Mouse (Mus musculus) stomach, embryonic 15.5 days (tissue): ENCODE data around the gene Polr2a. TPM values are rescaled to one million over a fixed set of nuclear protein-coding genes. Genes with fewer than 3 reads are reported as not detected.
"Not testable (repeated sequence)": the region's sequence is repeated elsewhere in the genome, so short reads cannot be mapped to it uniquely, and the experiment has no call there.

ENCODE experiments used
- ATAC-seq: fragments of 200-750 bp; cut with Nextera tagmentation; 2 replicates; pipeline ENCODE4 v1.8.0; 2017; ENCODE audit warnings: low read depth, moderate number of reproducible peaks, moderate TSS enrichment; ENCODE audit not compliant: insufficient read depth, low FRiP score
- H3K27ac ChIP-seq: fragments of 300-500 bp; sonication (generic); 2 replicates; pipeline ENCODE4 v1.5.1; 2015; ENCODE audit warnings: mild to moderate bottlenecking, inconsistent platforms
- H3K27me3 ChIP-seq: fragments of 300-500 bp; sonication (generic); replicated peaks from 2 replicates; pipeline ENCODE4 v1.6.1; 2015; ENCODE audit warnings: inconsistent platforms
- H3K36me3 ChIP-seq: fragments of 300-500 bp; sonication (generic); 2 replicates; pipeline ENCODE4 v1.6.1; 2015; ENCODE audit warnings: inconsistent platforms
- H3K4me1 ChIP-seq: fragments of 300-500 bp; sonication (generic); 2 replicates; pipeline ENCODE4 v1.6.1; 2015; ENCODE audit warnings: inconsistent platforms
- H3K4me2 ChIP-seq: fragments of 300-500 bp; sonication (generic); 2 replicates; pipeline ENCODE4 v1.6.1; 2015; ENCODE audit warnings: mild to moderate bottlenecking, inconsistent platforms
- H3K4me3 ChIP-seq: fragments of 300-500 bp; sonication (generic); replicated peaks from 2 replicates; pipeline ENCODE4 v1.5.1; 2015; ENCODE audit warnings: inconsistent platforms
- H3K9ac ChIP-seq: fragments of 300-500 bp; sonication (generic); 2 replicates; pipeline ENCODE4 v1.6.1; 2015; ENCODE audit warnings: inconsistent platforms
- H3K9me3 ChIP-seq: fragments of 300-500 bp; sonication (generic); 2 replicates; pipeline ENCODE4 v1.6.1; 2016; ENCODE audit warnings: inconsistent platforms
- WGBS: fragments of 180-500 bp; shearing (Covaris S2); methylation state at CpG from one replicate; pipeline ENCODE4 v1.1.7; 2015; 5-methylcytosine and 5-hydroxymethylcytosine counted together
- polyA plus RNA-seq: library from polyadenylated mRNA; unstranded; fragments of >200 nt; fragmentation: Nextera tagmentation; extraction: Ambion mirVana; gene quantifications from 2 replicates; pipeline ENCODE4 v1.2.1, GENCODE M21; 2015

Polr2a gene
- polyA plus RNA-seq, 1 experiment from 2014 or later, result 21.0 TPM

DNA sequence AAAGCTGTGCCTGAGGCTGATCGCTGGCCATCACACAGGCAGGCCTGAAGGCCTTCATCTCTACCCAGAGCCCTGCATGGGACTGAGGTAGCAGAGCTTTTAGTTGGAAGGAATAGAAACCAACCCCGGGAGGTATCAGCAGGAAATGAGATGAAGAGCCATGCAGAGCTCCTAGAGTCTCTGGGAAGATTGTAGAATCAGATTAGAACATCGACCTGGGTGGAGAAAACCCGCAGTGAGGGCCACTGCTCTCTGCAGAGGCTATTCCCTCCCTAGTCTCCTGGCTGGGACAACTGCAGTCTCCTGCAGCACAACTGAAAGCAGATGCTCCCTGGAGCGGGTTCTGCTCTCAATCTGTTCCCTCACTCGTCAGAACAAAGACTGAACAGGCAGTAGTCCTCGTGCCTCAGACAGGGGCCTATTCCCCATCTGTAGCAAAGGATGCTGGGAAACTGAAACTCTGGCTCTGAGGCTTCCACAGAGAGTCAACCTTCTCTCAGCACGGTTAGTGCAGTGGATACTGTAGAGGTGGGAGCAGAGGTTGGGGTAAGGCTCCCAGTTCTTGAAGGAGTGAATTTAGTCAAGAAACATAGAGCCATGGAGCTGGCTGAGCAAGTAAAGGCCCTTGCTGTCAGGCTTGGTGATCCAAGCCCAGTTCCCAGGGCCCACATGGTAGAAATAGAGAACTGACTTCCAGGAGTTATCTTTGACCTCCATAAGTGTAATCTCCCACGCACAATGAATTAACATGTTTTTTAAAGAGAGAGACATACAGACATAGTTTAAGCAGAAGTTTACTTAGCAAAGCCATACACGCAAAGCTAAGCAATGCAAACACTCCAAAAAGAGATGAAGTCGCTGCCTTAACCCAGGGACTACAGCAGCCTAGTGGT lies 48.6 kb downstream of the Polr2a start:
- no peak for ATAC-seq
- Histone ChIP-seq H3K27me3 (no peaks in the 10 kb centered on the region), H3K4me2 (no peak overlapping the region), H3K9me3 (no peaks in the 10 kb centered on the region), H3K9ac (no peak overlapping the region; the same call in 1 of the 2 replicates), H3K4me3 (no peak overlapping the region), H3K27ac (no peak overlapping the region), H3K36me3 (no peaks in the 10 kb centered on the region), H3K4me1 (no peaks in the 10 kb centered on the region)
- WGBS, result 51% methylated on average over 11 of the region's 11 CpGs

- Histone ChIP-seq H3K27ac (no peak overlapping the region), H3K4me1 (no peaks in the 10 kb centered on the region), H3K4me2 (no peak overlapping the region), H3K27me3 (no peaks in the 10 kb centered on the region), H3K36me3 (no peaks in the 10 kb centered on the region), H3K9me3 (no peaks in the 10 kb centered on the region), H3K4me3 (no peak overlapping the region), H3K9ac (no peak overlapping the region)
- ATAC-seq, result no peak
- 76% methylated on average over 3 of the region's 3 CpGs for WGBS
Measured at GRCm38 (mm10) chr11:69708614-69709265, 49.7 kb downstream of the Polr2a start.

DNA sequence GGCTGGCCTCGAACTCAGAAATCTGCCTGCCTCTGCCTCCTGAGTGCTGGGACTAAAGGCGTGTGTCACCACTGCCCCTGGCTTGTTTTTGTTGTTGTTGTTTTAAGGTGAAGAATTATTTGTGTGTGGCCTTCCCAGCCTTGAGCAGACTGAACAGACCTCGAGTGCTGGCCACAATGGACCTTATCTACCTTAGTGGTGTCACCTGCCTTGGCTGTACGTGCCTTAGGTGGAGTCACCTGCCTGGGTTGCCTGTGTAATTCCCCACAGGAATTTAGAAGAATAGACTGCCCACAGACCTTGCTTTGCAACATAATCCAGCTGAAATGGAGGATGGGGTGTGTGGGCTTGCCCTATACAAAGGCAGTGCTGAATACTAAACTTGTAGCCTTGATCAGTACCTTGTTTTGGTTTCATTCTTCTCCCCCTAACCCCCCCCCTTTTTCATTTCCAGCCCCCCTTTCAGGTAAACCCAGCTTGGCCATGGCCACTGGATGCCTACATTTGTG lies 50.5 kb downstream of the Polr2a start:
- Histone ChIP-seq H3K4me2 (no peak overlapping the region), H3K9me3 (no peaks in the 10 kb centered on the region), H3K9ac (no peak overlapping the region), H3K4me1 (no peaks in the 10 kb centered on the region), H3K4me3 (no peak overlapping the region), H3K27me3 (no peaks in the 10 kb centered on the region), H3K36me3 (no peaks in the 10 kb centered on the region), H3K27ac (no peak overlapping the region)
- WGBS, result 74% methylated on average over 4 of the region's 4 CpGs
- ATAC-seq, result no peak

DNA sequence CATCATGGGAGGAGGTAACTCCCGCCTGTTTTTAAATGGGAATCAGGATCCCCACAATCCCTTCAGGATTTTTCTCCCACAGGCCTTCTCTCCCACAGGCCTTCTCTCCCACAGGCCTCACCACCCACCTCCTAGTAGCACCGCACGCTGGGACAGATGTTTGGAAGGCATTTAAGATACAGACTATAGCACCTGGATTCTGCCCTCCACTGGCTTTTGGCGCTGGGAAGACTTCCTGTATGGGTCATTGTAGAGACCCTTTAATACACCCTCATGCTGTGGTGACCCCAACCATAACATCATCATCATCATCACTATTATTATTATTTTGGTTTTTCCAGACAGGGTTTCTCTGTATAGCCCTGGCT lies 51.0 kb downstream of the Polr2a start:
- ATAC-seq, result no peak
- Histone ChIP-seq H3K36me3 (no peaks in the 10 kb centered on the region), H3K27me3 (no peaks in the 10 kb centered on the region), H3K27ac (no peak overlapping the region), H3K4me2 (no peak overlapping the region), H3K4me1 (no peaks in the 10 kb centered on the region), H3K9me3 (no peaks in the 10 kb centered on the region), H3K4me3 (no peak overlapping the region), H3K9ac (no peak overlapping the region)
- 86% methylated on average over 4 of the region's 4 CpGs for WGBS

DNA sequence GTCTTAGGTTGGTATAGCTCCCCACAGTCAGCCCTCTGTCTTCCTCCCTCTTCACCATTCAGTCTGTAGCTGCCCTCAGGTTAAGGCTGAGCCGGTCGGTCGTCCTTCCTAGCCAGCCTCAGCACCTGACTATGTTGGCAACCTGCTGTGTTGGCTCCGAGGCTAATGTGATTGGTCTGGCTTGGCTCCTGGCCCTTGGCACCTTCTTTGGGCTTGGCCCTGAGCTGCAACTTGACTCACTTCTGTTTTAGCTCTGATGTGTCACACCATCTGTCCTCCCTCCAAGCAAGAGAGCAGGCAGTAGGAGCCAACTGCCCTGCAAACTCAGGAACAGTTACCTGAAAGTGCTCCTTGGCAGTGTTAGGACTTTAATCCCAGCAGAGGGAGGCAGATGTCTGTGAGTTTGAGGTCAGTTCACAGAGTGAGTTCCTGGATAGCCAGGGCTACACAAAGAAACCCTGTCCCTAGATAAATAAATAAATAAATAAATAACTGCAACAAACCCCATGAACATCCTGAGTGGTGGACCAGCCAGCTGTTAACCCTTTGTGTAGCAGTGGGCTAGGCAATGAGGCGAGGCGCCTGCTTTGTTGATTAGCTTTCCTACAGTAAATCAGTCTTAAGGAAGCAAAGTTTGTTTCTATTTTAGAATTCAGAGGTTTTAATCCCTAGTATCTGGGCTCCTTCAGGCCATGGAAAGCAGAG lies 51.5 kb downstream of the Polr2a start:
- H3K4me1 ChIP-seq, result no peaks in the 10 kb centered on the region
- WGBS, result 50% methylated on average over 6 of the region's 6 CpGs
- no peaks in the 10 kb centered on the region for H3K9me3 ChIP-seq
- no peaks in the 10 kb centered on the region for H3K36me3 ChIP-seq
- H3K4me2 ChIP-seq, result no peak overlapping the region
- H3K9ac ChIP-seq, result no peak overlapping the region
- no peak overlapping the region for H3K4me3 ChIP-seq
- H3K27ac ChIP-seq, result no peak overlapping the region
- no peaks in the 10 kb centered on the region for H3K27me3 ChIP-seq
- ATAC-seq, result no peak

GRCm38 (mm10) chr11:69704613-69705010 lies 53.8 kb downstream of the Polr2a start:
- Histone ChIP-seq H3K4me1 (no peaks in the 10 kb centered on the region), H3K4me3 (no peak overlapping the region), H3K36me3 (no peaks in the 10 kb centered on the region), H3K9me3 (no peaks in the 10 kb centered on the region), H3K4me2 (no peak overlapping the region), H3K27ac (no peak overlapping the region), H3K27me3 (no peaks in the 10 kb centered on the region), H3K9ac (no peak overlapping the region)
- 21% methylated on average over 2 of the region's 2 CpGs for WGBS
- ATAC-seq, result no peak

DNA sequence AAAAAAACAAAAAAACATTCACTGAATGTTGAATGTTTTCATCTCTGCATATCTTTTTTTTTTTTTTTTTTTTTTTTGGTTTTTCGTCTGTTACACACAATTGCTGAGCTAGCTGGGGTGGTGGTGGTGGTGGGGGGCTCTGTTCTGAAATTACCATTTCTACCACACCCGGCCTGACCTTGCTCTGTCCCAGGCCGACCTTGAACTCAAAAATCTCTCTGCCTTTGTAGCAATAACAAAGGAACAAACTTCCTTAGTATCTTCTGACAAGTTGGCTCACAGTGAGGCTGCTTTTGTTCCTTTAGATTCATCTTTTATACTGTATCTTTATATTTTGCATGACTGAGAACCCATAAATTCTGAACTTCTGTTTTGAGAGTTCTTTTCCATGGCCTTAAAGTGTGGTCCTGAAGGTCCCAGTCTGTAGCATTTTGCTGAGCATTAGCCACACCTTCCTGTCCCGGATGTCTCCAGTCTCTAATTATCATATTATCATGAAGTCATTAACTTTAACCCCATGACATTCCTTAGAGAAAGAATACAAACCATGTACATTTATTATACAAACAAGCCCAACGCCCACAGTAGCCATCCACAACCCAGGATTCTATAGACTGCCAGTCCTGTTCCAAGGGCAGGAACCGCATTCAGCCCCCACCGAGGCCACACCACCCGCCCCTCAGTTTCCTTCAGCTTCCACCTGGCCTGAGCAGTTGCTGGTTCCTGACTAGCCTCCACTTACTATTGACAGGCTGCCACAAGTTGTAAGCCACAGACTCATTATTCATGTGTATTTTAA lies 54.4 kb downstream of the Polr2a start:
- no peak overlapping the region for H3K4me2 ChIP-seq
- 60% methylated on average over 8 of the region's 8 CpGs for WGBS
- H3K36me3 ChIP-seq, result no peaks in the 10 kb centered on the region
- no peak for ATAC-seq
- no peaks in the 10 kb centered on the region for H3K9me3 ChIP-seq
- no peak overlapping the region for H3K4me3 ChIP-seq
- no peak overlapping the region for H3K9ac ChIP-seq
- H3K4me1 ChIP-seq, result no peaks in the 10 kb centered on the region
- H3K27ac ChIP-seq, result no peak overlapping the region
- H3K27me3 ChIP-seq, result no peaks in the 10 kb centered on the region

DNA sequence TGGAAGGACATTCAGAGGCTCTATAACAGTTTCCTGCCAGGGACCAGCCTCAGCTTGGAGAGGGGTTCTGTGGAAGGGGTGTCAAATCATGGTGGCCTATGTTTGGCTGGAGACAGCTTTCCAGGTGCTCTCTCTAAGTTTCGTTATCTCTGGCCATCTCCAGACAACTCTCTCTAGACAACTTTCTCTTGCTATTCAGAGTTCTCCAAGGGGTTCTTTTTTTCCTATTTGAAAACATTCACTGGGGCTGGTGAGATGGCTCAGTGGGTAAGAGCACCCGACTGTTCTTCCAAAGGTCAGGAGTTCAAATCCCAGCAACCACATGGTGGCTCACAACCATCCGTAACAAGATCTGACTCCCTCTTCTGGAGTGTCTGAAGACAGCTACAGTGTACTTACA lies 55.1 kb downstream of the Polr2a start:
- not testable (repeated sequence) for H3K27me3 ChIP-seq, H3K4me3 ChIP-seq, H3K4me2 ChIP-seq, H3K9ac ChIP-seq, H3K27ac ChIP-seq, ATAC-seq, H3K36me3 ChIP-seq, H3K4me1 ChIP-seq, H3K9me3 ChIP-seq
- 66% methylated on average over 3 of the region's 3 CpGs for WGBS

GRCm38 (mm10) chr11:69702886-69703285 lies 55.6 kb downstream of the Polr2a start:
- H3K4me1 ChIP-seq, H3K9me3 ChIP-seq, H3K27me3 ChIP-seq, ATAC-seq, H3K4me2 ChIP-seq, H3K27ac ChIP-seq, H3K9ac ChIP-seq, H3K36me3 ChIP-seq, H3K4me3 ChIP-seq: not testable (repeated sequence)
- WGBS, result 89% methylated on average over 10 of the region's 10 CpGs

DNA sequence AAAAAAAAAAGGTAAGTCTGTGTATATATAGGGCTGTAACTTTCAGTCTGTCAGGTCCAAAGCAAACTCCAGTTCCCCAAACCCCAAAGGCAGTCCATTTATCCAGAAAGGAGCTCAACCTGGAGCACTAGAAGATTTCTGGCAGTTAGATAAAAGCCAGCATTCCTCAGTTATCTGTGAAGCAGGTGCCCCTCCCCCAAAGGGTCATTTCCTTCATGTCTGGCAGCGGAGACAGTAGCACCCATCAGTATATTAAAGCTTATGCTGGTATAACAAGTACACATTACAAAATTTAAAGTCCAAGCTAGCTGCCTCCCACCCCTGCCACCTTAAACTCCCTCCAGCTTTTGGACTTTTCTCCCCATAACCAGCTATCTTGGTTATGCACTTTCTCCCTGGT lies 58.8 kb downstream of the Polr2a start:
- Histone ChIP-seq H3K9me3 (no peaks in the 10 kb centered on the region), H3K27ac (no peak overlapping the region), H3K9ac (no peak overlapping the region), H3K27me3 (no peaks in the 10 kb centered on the region), H3K36me3 (no peaks in the 10 kb centered on the region), H3K4me1 (peaks cover 10% of the 10 kb centered on the region; the same call in 1 of the 2 replicates), H3K4me3 (no peak overlapping the region), H3K4me2 (no peak overlapping the region)
- ATAC-seq, result no peak
- 33% methylated on average over 1 of the region's 1 CpGs for WGBS

GRCm38 (mm10) chr11:69698574-69698973 lies 59.9 kb downstream of the Polr2a start:
- Histone ChIP-seq H3K27ac (no peak overlapping the region), H3K9ac (no peak overlapping the region), H3K27me3 (no peaks in the 10 kb centered on the region), H3K4me3 (no peak overlapping the region), H3K36me3 (no peaks in the 10 kb centered on the region), H3K4me2 (no peak overlapping the region), H3K4me1 (peaks cover 10% of the 10 kb centered on the region; the same call in 1 of the 2 replicates), H3K9me3 (no peaks in the 10 kb centered on the region)
- WGBS, result 73% methylated on average over 5 of the region's 5 CpGs
- no peak for ATAC-seq
